Mouse (Mus musculus) heart, postnatal 14 days (tissue): ENCODE measurements around the gene Ctdsp1. TPM values are rescaled to one million over a fixed set of nuclear protein-coding genes. Genes with fewer than 3 reads are reported as not detected.
A peak's percentile ranks its signal among the peaks of the same experiment; 100 is the strongest.

Experiments
- DNase-seq, 2 experiments: peaks; one replicate each; pipeline ENCODE4 v3.0.0; 2021 to 2022
- intact Hi-C: fragments of 180-260 bp; cut with DNase I; formaldehyde crosslinking; loops from one replicate; pipeline ENCODE4 v1.15.1; 2025
- total RNA-seq, 2 experiments: library from RNA; stranded (reverse); gene quantifications; 2 replicates each; pipeline ENCODE4 v1.2.3; 2021

The Ctdsp1 gene
- total RNA-seq, 2 experiments from 2014 or later, result 106 to 118 TPM

GRCm38 (mm10) chr1:74374980-74375379, 16.3 kb upstream of the Ctdsp1 start, which contains the start of gene Slc11a1:
Gene Slc11a1 (plus strand): TSS chr1:74375195.
- DNase-seq, result no peak
- intact Hi-C loops, result no loop called here

- no peak for DNase-seq
- intact Hi-C loops, result no loop called here
These were observed 15.7 kb upstream of the Ctdsp1 start for GRCm38 (mm10) chr1:74375561-74375960.

- peak; percentile 49 to 55 for DNase-seq
- intact Hi-C loops, result no loop called here
These were observed 14.9 kb upstream of the Ctdsp1 start for GRCm38 (mm10) chr1:74376396-74376795.

GRCm38 (mm10) chr1:74379058-74379504, 12.2 kb upstream of the Ctdsp1 start:
- DNase-seq, result no peak
- intact Hi-C loops, result no loop called here

- intact Hi-C loops, result no loop called here
- DNase-seq, result no peak
These were observed 10.8 kb upstream of the Ctdsp1 start for GRCm38 (mm10) chr1:74380484-74380883.

- intact Hi-C loops, result no loop called here
- no peak for DNase-seq
These were observed 9.7 kb upstream of the Ctdsp1 start for GRCm38 (mm10) chr1:74381588-74382021.

- intact Hi-C loops, result no loop called here
- DNase-seq, result no peak
These were observed 7.9 kb upstream of the Ctdsp1 start for GRCm38 (mm10) chr1:74383385-74383784.

GRCm38 (mm10) chr1:74384525-74384924, 6.8 kb upstream of the Ctdsp1 start:
- DNase-seq, result no peak
- intact Hi-C loops, result no loop called here

- intact Hi-C loops, result no loop called here
- no peak for DNase-seq
These were observed 6.2 kb upstream of the Ctdsp1 start for GRCm38 (mm10) chr1:74385064-74385463.

- no peak for DNase-seq
- intact Hi-C loops, result no loop called here
These were observed 5.8 kb upstream of the Ctdsp1 start for GRCm38 (mm10) chr1:74385531-74385930.

GRCm38 (mm10) chr1:74386363-74386713, 5.0 kb upstream of the Ctdsp1 start:
- DNase-seq, result no peak
- intact Hi-C loops, result no loop called here

GRCm38 (mm10) chr1:74386714-74387385, 4.5 kb upstream of the Ctdsp1 start:
- peak; percentile 93 to 95 for DNase-seq
- intact Hi-C loops, result no loop called here

- no peak for DNase-seq
- intact Hi-C loops, result no loop called here
These were observed 3.8 kb upstream of the Ctdsp1 start for GRCm38 (mm10) chr1:74387386-74387988.

- no peak for DNase-seq
- intact Hi-C loops, result no loop called here
These were observed 2.9 kb upstream of the Ctdsp1 start for GRCm38 (mm10) chr1:74388398-74388920.

GRCm38 (mm10) chr1:74389831-74390286, 1.4 kb upstream of the Ctdsp1 start:
- intact Hi-C loops, result no loop called here
- DNase-seq, result peak; percentile 45 to 55

GRCm38 (mm10) chr1:74390287-74390906, 912 bp upstream of the Ctdsp1 start:
- DNase-seq, result peak; percentile 73 to 80
- intact Hi-C loops, result no loop called here

GRCm38 (mm10) chr1:74391844-74392441, 634 bp downstream of the Ctdsp1 start:
- intact Hi-C loops, result no loop called here
- DNase-seq, result peak; percentile 84 to 86

- intact Hi-C loops, result no loop called here
- peak in 1 of 2 experiments; percentile 34 for DNase-seq
These were observed 1.2 kb downstream of the Ctdsp1 start for GRCm38 (mm10) chr1:74392446-74392994.

- intact Hi-C loops, result no loop called here
These were observed 1.7 kb downstream of the Ctdsp1 start for GRCm38 (mm10) chr1:74393010-74393409.

GRCm38 (mm10) chr1:74393697-74394096, 2.4 kb downstream of the Ctdsp1 start:
- no peak for DNase-seq
- intact Hi-C loops, result no loop called here

More at GRCm38 (mm10) chr1:74393010-74393409, 1.7 kb downstream of the Ctdsp1 start:
- DNase-seq, result no peak

- intact Hi-C loops, result no loop called here
- DNase-seq, result no peak
These were observed 3.0 kb downstream of the Ctdsp1 start for GRCm38 (mm10) chr1:74394311-74394710.
